Mouse (Mus musculus): ENCODE measurements around the gene Ptafr.

Ptafr gene

DNA sequence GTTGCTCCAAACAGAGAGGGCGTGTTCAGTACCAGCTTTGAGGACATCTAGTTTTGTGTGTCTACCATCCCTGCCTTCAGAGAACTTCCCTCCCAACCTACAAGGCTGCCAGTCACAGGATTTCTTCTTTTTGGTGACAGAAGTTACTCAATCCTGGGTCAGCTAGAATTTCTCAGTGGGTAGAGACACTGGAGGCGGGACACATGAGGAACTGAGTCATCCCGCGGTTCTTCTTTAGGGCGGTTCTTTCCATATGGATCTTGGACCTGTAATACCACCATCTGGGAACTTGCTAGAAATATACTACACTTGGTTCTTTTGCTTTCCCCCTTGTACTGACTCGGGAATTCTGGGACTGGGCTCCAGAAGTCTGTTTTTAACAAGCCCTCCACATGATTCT, 54.0 kb downstream of the Ptafr start:
- no peak for DNase-seq (ENCODE audit: low read depth)

GRCm38 (mm10) chr4:132618850-132619375, 55.0 kb downstream of the Ptafr start:
- no peak for DNase-seq (ENCODE audit: low read depth)

DNA sequence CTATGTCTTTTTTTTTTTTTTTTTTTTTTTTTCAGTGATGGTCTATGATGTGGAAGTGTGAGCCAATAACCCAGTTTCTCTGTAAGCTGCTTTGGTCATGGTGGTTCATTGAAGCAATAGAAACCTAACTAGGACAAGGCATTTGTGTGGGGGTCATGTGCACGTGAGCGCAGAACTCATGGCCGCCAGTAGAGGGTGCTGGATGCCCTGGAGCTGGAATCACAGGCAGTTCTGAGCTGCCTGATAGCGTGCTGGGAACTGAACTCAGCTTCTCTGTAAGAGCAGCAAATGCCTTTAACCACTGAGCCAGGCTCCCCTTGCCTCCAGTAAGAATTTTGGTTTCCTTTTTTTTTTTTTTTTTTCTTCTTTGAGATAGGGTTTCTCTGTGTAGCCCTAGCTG, 56.3 kb downstream of the Ptafr start:
- no peak for DNase-seq (ENCODE audit: low read depth)

- DNase-seq (ENCODE audit: low read depth) = no peak
Measured at GRCm38 (mm10) chr4:132621287-132622068, 57.6 kb downstream of the Ptafr start.

- DNase-seq (ENCODE audit: low read depth) = peak; percentile 62
Measured at GRCm38 (mm10) chr4:132624034-132624657, 60.3 kb downstream of the Ptafr start.

- DNase-seq (ENCODE audit: low read depth) = peak; percentile 43
Measured at GRCm38 (mm10) chr4:132628830-132629229, 65.0 kb downstream of the Ptafr start.

Measured in NIH3T3 (cell line).